Mouse (Mus musculus): ENCODE data around the gene Sgta. TPM values are rescaled to one million over a fixed set of nuclear protein-coding genes. Genes with fewer than 3 reads are reported as not detected.
A peak's percentile ranks its signal among the peaks of the same experiment; 100 is the strongest.

The Sgta gene
- polyA plus RNA-seq, 1 experiment, result 279 TPM

GRCm38 (mm10) chr10:81001161-81001560 lies 58.8 kb downstream of the Sgta start:
- H3K4me1 ChIP-seq (replicated peaks; ENCODE audit: control insufficient read depth, insufficient read depth, low read length), result peaks cover 4% of the 10 kb centered on the region
- no peak overlapping the region for H3K27ac ChIP-seq (ENCODE audit: control insufficient read depth, insufficient read depth, low read length)
- H3K27me3 ChIP-seq (ENCODE audit: control insufficient read depth, insufficient read depth, low read length), result no peaks in the 10 kb centered on the region
- H3K4me3 ChIP-seq (ENCODE audit: control insufficient read depth, insufficient read depth, low read length), result no peak overlapping the region
- no peaks in the 10 kb centered on the region for H3K36me3 ChIP-seq (ENCODE audit: control insufficient read depth, insufficient read depth, low read length)
- TF ChIP-seq CTCF (IDR thresholded peaks at IDR 0.05; ENCODE audit: borderline replicate concordance, control insufficient read depth, extremely low read depth, insufficient read depth, low read length, poor library complexity) (no peak), POLR2A (IDR thresholded peaks at IDR 0.05; ENCODE audit: control insufficient read depth, extremely low read depth, insufficient read depth, low read length, poor library complexity) (no peak)
- 83% methylated on average over 10 of the region's 10 CpGs for WGBS
- DNase-seq, result no peak

DNA sequence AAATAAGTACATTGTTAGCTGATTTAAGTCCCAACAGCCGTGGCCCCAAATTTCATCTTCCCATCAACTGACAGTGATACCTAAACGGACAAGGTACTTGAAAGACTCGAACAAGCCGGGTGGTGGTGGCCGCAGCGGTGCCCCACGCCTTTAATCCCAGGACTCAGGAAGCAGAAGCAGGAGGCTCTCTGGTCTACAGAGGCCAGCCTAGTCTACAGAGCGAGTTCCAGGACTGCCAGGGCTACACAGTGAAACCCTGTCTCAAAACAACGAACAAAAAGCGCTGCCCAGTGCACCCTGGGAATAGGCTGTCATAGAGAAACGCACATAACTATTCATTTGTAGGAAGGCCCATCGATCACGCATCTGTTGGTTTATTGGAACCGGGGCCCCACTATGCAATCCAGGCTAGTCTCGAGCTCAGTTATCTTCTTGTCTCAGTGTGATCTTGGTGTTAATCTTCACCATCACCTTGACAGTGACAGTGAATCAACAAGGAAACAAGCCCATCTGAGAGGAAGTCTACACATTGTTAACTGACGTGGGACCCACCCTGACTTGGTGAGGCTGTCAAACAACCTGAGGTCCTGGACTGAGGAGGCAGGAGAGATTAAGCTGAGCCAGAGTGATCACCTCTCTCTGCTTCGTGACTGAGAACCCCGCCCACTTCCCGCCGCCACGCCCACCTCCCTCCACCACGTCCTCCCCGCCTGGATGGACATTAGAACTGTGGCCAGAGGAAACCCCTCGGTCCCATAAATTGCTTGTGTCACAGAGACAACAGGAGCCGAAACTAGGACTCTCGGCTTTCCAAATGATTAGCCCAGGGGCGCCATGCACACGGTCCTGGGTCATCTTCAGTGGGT lies 59.6 kb downstream of the Sgta start:
- TF ChIP-seq POLR2A (IDR thresholded peaks at IDR 0.05; ENCODE audit: control insufficient read depth, extremely low read depth, insufficient read depth, low read length, poor library complexity) (no peak), CTCF (IDR thresholded peaks at IDR 0.05; ENCODE audit: borderline replicate concordance, control insufficient read depth, extremely low read depth, insufficient read depth, low read length, poor library complexity) (no peak)
- 45% methylated on average over 28 of the region's 28 CpGs for WGBS
- peaks cover 4% of the 10 kb centered on the region for H3K4me1 ChIP-seq (replicated peaks; ENCODE audit: control insufficient read depth, insufficient read depth, low read length)
- H3K27ac ChIP-seq (ENCODE audit: control insufficient read depth, insufficient read depth, low read length), result no peak overlapping the region
- H3K4me3 ChIP-seq (ENCODE audit: control insufficient read depth, insufficient read depth, low read length), result no peak overlapping the region
- no peaks in the 10 kb centered on the region for H3K36me3 ChIP-seq (ENCODE audit: control insufficient read depth, insufficient read depth, low read length)
- DNase-seq, result no peak
- no peaks in the 10 kb centered on the region for H3K27me3 ChIP-seq (ENCODE audit: control insufficient read depth, insufficient read depth, low read length)

- H3K4me3 ChIP-seq (ENCODE audit: control insufficient read depth, insufficient read depth, low read length), result no peak overlapping the region
- peak; percentile 88 for DNase-seq
- H3K27ac ChIP-seq (ENCODE audit: control insufficient read depth, insufficient read depth, low read length), result no peak overlapping the region
- H3K4me1 ChIP-seq (replicated peaks; ENCODE audit: control insufficient read depth, insufficient read depth, low read length), result peaks cover 7% of the 10 kb centered on the region
- H3K36me3 ChIP-seq (ENCODE audit: control insufficient read depth, insufficient read depth, low read length), result no peaks in the 10 kb centered on the region
- TF ChIP-seq CTCF (IDR thresholded peaks at IDR 0.05; ENCODE audit: borderline replicate concordance, control insufficient read depth, extremely low read depth, insufficient read depth, low read length, poor library complexity) (peak; percentile 83; the same call in 1 of the 2 replicates), POLR2A (IDR thresholded peaks at IDR 0.05; ENCODE audit: control insufficient read depth, extremely low read depth, insufficient read depth, low read length, poor library complexity) (no peak)
- WGBS, result 26% methylated on average over 37 of the region's 37 CpGs
- no peaks in the 10 kb centered on the region for H3K27me3 ChIP-seq (ENCODE audit: control insufficient read depth, insufficient read depth, low read length)
Observed at GRCm38 (mm10) chr10:80999362-81000196, 60.4 kb downstream of the Sgta start.

DNA sequence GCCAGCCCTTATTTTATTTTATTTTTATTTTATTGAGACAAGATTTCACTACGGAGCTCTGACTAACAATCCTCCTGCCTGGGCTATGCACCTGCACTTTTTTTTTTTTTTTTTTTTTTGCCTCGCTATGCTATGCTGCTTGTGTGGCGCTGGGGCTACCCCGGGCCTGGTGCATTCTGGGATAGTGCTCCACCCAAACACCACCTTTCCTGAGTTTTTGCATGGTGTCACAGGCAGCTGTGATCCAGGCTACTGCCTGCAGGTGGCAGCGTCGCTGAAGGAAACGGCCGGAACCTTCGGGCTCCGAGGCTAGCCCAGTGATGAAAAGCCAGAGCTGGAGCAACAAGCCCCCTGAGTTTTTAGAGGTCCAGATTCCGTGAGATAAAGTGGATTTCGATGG lies 61.2 kb downstream of the Sgta start:
- WGBS, result 2% methylated on average over 12 of the region's 12 CpGs
- DNase-seq, result peak; percentile 65

DNA sequence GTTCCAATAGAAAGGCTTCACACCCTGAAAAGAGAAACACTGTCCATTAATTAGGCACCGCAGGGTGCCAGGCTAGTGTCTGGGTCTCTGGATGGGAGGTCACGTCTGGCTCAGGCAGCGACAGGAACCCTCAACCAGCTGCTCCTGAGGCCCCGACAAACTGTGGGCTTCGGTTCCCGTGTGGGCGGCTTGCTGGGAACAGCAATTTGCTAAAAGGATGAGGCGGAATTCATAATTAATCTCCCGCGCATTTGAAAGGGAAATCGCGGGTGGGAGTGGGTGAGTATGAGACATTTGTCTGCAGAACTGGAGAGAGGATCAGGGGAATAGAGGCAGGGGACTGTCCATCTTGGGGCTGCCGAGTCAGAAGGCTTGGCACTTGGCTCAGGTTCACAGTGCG lies 62.0 kb downstream of the Sgta start:
- H3K27me3 ChIP-seq (ENCODE audit: control insufficient read depth, insufficient read depth, low read length), result no peaks in the 10 kb centered on the region
- H3K36me3 ChIP-seq (ENCODE audit: control insufficient read depth, insufficient read depth, low read length), result no peaks in the 10 kb centered on the region
- H3K4me3 ChIP-seq (ENCODE audit: control insufficient read depth, insufficient read depth, low read length), result no peak overlapping the region
- H3K4me1 ChIP-seq (replicated peaks; ENCODE audit: control insufficient read depth, insufficient read depth, low read length), result peaks cover 7% of the 10 kb centered on the region
- TF ChIP-seq CTCF (IDR thresholded peaks at IDR 0.05; ENCODE audit: borderline replicate concordance, control insufficient read depth, extremely low read depth, insufficient read depth, low read length, poor library complexity), result no peak
- no peak for TF ChIP-seq POLR2A (IDR thresholded peaks at IDR 0.05; ENCODE audit: control insufficient read depth, extremely low read depth, insufficient read depth, low read length, poor library complexity)
- no peak overlapping the region for H3K27ac ChIP-seq (ENCODE audit: control insufficient read depth, insufficient read depth, low read length)
- no peak for DNase-seq
- 53% methylated on average over 14 of the region's 14 CpGs for WGBS

More for the DNA sequence above, 61.2 kb downstream of the Sgta start:
- Histone ChIP-seq H3K4me3 (ENCODE audit: control insufficient read depth, insufficient read depth, low read length) (no peak overlapping the region), H3K4me1 (replicated peaks; ENCODE audit: control insufficient read depth, insufficient read depth, low read length) (peaks cover 7% of the 10 kb centered on the region), H3K36me3 (ENCODE audit: control insufficient read depth, insufficient read depth, low read length) (no peaks in the 10 kb centered on the region), H3K27ac (ENCODE audit: control insufficient read depth, insufficient read depth, low read length) (no peak overlapping the region), H3K27me3 (ENCODE audit: control insufficient read depth, insufficient read depth, low read length) (no peaks in the 10 kb centered on the region)
- TF ChIP-seq POLR2A (IDR thresholded peaks at IDR 0.05; ENCODE audit: control insufficient read depth, extremely low read depth, insufficient read depth, low read length, poor library complexity) (0 out of 2 replicates have a peak, but pooled peaks have one; percentile 18), CTCF (IDR thresholded peaks at IDR 0.05; ENCODE audit: borderline replicate concordance, control insufficient read depth, extremely low read depth, insufficient read depth, low read length, poor library complexity) (peak; percentile 76; the same call in 1 of the 2 replicates)

GRCm38 (mm10) chr10:80997332-80997731 lies 62.6 kb downstream of the Sgta start:
- TF ChIP-seq CTCF (IDR thresholded peaks at IDR 0.05; ENCODE audit: borderline replicate concordance, control insufficient read depth, extremely low read depth, insufficient read depth, low read length, poor library complexity), result no peak
- Histone ChIP-seq H3K36me3 (ENCODE audit: control insufficient read depth, insufficient read depth, low read length) (no peaks in the 10 kb centered on the region), H3K27me3 (ENCODE audit: control insufficient read depth, insufficient read depth, low read length) (no peaks in the 10 kb centered on the region), H3K27ac (ENCODE audit: control insufficient read depth, insufficient read depth, low read length) (no peak overlapping the region), H3K4me3 (ENCODE audit: control insufficient read depth, insufficient read depth, low read length) (no peak overlapping the region), H3K4me1 (replicated peaks; ENCODE audit: control insufficient read depth, insufficient read depth, low read length) (peaks cover 7% of the 10 kb centered on the region)
- DNase-seq, result no peak
- WGBS, result 92% methylated on average over 8 of the region's 8 CpGs
